Mouse (Mus musculus): Measurements from ENCODE around the gene Akap7. TPM values are rescaled to one million over a fixed set of nuclear protein-coding genes. Genes with fewer than 3 reads are reported as not detected.
A peak's percentile ranks its signal among the peaks of the same experiment; 100 is the strongest.

Akap7 gene
- polyA plus RNA-seq, 1 experiment from 2014 or later = 33.5 TPM

DNA sequence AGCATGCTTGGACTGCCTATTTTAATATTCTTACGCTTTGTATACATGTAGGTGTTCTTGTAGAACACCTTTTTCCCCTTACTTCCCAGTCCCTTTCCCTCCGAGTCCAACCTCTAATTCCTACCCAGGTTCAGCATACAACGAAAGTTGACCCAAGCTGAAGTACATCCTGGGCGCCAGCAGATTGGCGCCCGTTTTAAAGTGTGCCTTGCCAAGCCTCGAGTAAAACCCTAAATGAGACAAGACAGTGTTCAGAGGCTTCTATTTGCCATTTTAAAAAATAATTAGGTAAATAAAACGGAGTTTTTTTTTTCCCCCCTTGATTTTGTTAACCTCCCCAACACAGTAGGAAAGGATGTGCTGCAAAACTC is 11.4 kb downstream of the Akap7 start:
- no peaks in the 10 kb centered on the region for H3K9me3 ChIP-seq
- H3K4me1 ChIP-seq (replicated peaks) = peaks cover 14% of the 10 kb centered on the region
- H3K4me2 ChIP-seq = peak overlapping the region; percentile 64
- WGBS = 45% methylated on average over 8 of the region's 8 CpGs
- no peaks in the 10 kb centered on the region for H3K27me3 ChIP-seq
- H3K27ac ChIP-seq (replicated peaks) = peak overlapping the region; percentile 87
- peak overlapping the region; percentile 69 for H3K4me3 ChIP-seq
- no peaks in the 10 kb centered on the region for H3K36me3 ChIP-seq
- peak overlapping the region; percentile 86 for H3K9ac ChIP-seq
- ATAC-seq (ENCODE audit: low read depth) = peak; percentile 13; the same call in 1 of the 2 replicates

DNA sequence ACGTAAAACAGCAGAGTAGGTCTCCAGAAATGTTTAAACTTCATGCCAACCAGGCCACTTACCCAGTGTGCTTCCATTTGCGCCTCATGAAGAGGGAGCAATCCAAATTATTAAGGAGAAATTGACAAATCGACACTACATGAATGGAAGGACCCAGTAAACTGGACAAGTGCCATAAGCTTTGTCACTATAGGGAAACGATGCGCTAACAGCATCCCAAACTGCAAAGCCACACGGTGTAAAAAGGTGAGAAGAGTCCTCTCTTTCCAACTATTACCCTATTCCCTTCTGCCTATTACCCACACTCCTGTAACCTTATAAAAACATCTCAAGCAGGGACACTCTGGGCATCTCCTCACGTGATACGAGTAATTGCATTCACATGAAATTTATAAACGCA is 11.8 kb downstream of the Akap7 start:
- Histone ChIP-seq H3K27ac (replicated peaks) (no peak overlapping the region), H3K4me3 (no peak overlapping the region), H3K4me1 (replicated peaks) (peaks cover 14% of the 10 kb centered on the region), H3K9ac (no peak overlapping the region), H3K4me2 (0 out of 2 replicates have a peak overlapping the region, but pooled peaks have one; percentile 64), H3K27me3 (no peaks in the 10 kb centered on the region), H3K9me3 (no peaks in the 10 kb centered on the region), H3K36me3 (no peaks in the 10 kb centered on the region)
- 84% methylated on average over 9 of the region's 9 CpGs for WGBS
- ATAC-seq (ENCODE audit: low read depth) = no peak

DNA sequence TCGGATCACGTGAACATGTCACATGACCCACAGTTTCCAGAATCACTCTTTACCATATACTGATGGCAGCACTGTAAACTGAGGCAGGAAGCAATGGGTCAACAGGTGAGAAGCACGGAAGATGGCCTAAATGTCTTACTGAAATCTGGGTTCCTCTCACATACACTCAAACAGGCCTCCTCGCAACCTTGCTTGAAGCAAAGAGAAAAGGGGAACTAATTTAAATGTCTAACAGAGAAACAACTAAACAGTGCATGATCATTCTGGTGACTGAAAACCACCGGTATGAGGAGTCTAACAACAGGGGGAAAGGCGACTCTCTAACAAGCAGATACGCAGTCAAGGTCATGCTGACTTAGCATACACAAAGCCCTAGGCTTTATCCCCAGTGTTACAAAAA is 12.7 kb downstream of the Akap7 start:
- H3K27me3 ChIP-seq = no peaks in the 10 kb centered on the region
- no peak overlapping the region for H3K4me2 ChIP-seq
- no peaks in the 10 kb centered on the region for H3K9me3 ChIP-seq
- H3K9ac ChIP-seq = no peak overlapping the region
- H3K27ac ChIP-seq (replicated peaks) = no peak overlapping the region
- no peak for ATAC-seq (ENCODE audit: low read depth)
- H3K4me3 ChIP-seq = no peak overlapping the region
- H3K36me3 ChIP-seq = no peaks in the 10 kb centered on the region
- H3K4me1 ChIP-seq (replicated peaks) = peaks cover 14% of the 10 kb centered on the region
- WGBS = 72% methylated on average over 7 of the region's 7 CpGs

GRCm38 (mm10) chr10:25293796-25294195 is 13.9 kb downstream of the Akap7 start:
- no peak overlapping the region for H3K4me3 ChIP-seq
- no peak for ATAC-seq (ENCODE audit: low read depth)
- H3K9me3 ChIP-seq = no peaks in the 10 kb centered on the region
- H3K9ac ChIP-seq = no peak overlapping the region
- H3K36me3 ChIP-seq = no peaks in the 10 kb centered on the region
- WGBS = 95% methylated on average over 3 of the region's 3 CpGs
- H3K27me3 ChIP-seq = no peaks in the 10 kb centered on the region
- no peak overlapping the region for H3K4me2 ChIP-seq
- H3K27ac ChIP-seq (replicated peaks) = no peak overlapping the region
- H3K4me1 ChIP-seq (replicated peaks) = peaks cover 14% of the 10 kb centered on the region

DNA sequence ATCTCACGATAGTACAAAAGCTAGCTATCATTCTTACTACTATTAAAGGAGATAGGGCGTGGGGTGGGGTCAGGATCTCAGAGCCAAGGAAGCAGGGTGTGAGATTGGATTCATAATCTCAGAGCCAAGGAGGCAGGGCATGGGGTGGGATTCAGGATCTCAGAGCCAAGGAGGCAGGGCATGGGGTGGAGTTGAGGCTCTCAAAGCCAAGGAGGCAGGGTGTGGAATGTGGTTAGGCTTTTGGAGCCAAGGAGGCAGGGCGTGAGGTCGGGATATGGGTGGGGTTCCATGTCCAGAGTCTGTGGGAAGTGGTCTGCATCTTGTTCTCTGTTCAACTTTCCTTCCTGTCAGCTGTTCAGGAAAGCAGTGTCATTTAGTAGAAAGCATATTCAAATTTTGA is 16.6 kb downstream of the Akap7 start:
- no peak overlapping the region for H3K4me2 ChIP-seq
- H3K9ac ChIP-seq = no peak overlapping the region
- no peaks in the 10 kb centered on the region for H3K27me3 ChIP-seq
- no peaks in the 10 kb centered on the region for H3K9me3 ChIP-seq
- H3K27ac ChIP-seq (replicated peaks) = no peak overlapping the region
- no peak for ATAC-seq (ENCODE audit: low read depth)
- H3K4me3 ChIP-seq = no peak overlapping the region
- 0 out of 2 replicates have a peak, but pooled peaks cover 4% of the 10 kb centered on the region for H3K4me1 ChIP-seq (replicated peaks)
- H3K36me3 ChIP-seq = 0 out of 2 replicates have a peak, but pooled peaks cover 7% of the 10 kb centered on the region
- 85% methylated on average over 4 of the region's 4 CpGs for WGBS

DNA sequence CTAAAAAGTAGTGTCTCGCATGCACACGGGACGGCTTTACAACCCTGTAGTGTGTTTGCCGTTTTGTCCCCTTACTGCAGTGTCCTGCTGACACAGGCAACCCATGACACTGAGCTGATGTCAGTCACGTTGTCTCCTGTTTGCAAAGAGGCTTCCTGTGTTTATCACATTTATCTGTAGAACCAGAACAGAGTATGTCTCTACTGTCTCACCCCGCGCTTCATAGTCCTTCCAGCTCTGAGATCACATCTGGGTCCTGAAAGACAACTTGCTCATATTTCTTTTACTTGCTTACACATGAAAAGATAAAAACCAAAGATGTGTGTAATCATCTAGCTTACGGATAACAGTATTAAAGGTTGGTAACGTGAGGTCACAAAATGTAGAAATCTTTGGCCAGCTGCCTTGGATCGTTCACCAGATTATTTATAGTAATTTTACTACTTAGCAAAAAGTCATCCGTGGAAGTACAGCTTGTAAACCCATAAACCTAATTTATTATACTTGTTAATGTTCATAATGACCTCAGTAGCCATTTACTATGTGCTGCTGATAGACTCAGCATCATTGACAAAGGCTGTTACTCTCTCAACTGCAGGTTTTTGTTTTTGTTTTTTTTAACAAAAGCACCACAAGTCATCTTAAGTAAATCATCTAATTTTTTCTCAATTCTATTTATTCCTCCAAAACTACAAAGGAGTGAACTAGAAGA is 22.4 kb downstream of the Akap7 start:
- WGBS = 75% methylated on average over 11 of the region's 11 CpGs
- Histone ChIP-seq H3K27me3 (no peaks in the 10 kb centered on the region), H3K9ac (no peak overlapping the region), H3K4me2 (no peak overlapping the region), H3K4me3 (no peak overlapping the region), H3K36me3 (0 out of 2 replicates have a peak, but pooled peaks cover 7% of the 10 kb centered on the region), H3K4me1 (replicated peaks) (no peaks in the 10 kb centered on the region), H3K9me3 (no peaks in the 10 kb centered on the region), H3K27ac (replicated peaks) (no peak overlapping the region)
- ATAC-seq (ENCODE audit: low read depth) = no peak

GRCm38 (mm10) chr10:25284427-25285099 is 23.1 kb downstream of the Akap7 start:
- no peak for ATAC-seq (ENCODE audit: low read depth)
- Histone ChIP-seq H3K4me2 (no peak overlapping the region), H3K27me3 (no peaks in the 10 kb centered on the region), H3K36me3 (0 out of 2 replicates have a peak, but pooled peaks cover 7% of the 10 kb centered on the region), H3K4me1 (replicated peaks) (no peaks in the 10 kb centered on the region), H3K9ac (no peak overlapping the region), H3K27ac (replicated peaks) (no peak overlapping the region), H3K4me3 (no peak overlapping the region), H3K9me3 (no peaks in the 10 kb centered on the region)
- 86% methylated on average over 8 of the region's 8 CpGs for WGBS

GRCm38 (mm10) chr10:25283397-25283796 is 24.3 kb downstream of the Akap7 start:
- H3K4me2 ChIP-seq = no peak overlapping the region
- no peaks in the 10 kb centered on the region for H3K9me3 ChIP-seq
- no peak for ATAC-seq (ENCODE audit: low read depth)
- no peaks in the 10 kb centered on the region for H3K4me1 ChIP-seq (replicated peaks)
- no peaks in the 10 kb centered on the region for H3K27me3 ChIP-seq
- no peak overlapping the region for H3K27ac ChIP-seq (replicated peaks)
- WGBS = 75% methylated on average over 7 of the region's 7 CpGs
- no peak overlapping the region for H3K9ac ChIP-seq
- 0 out of 2 replicates have a peak, but pooled peaks cover 7% of the 10 kb centered on the region for H3K36me3 ChIP-seq
- no peak overlapping the region for H3K4me3 ChIP-seq

- Histone ChIP-seq H3K27ac (replicated peaks) (no peak overlapping the region), H3K4me3 (no peak overlapping the region)
Measured at GRCm38 (mm10) chr10:25280141-25280540, 27.5 kb downstream of the Akap7 start.

DNA sequence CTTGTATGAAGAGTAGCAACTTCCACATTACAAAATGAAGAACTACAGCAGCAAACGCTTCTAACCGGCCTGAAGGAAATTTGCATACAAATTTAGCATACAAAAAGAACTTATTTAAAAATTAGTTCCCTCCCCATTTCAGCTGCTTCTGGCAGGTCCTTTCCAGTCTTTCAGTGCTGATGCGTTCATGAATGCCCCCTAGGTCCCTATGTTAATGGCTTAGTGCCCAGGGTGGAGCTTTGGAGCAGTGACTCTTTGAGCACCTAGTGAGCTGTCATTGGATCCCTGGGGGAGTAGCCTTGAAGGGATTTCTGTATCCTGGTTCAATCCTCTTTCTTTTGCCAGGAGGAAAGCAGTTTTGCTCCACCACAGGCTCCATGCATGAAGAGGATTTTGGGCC is 28.3 kb downstream of the Akap7 start:
- Histone ChIP-seq H3K27ac (replicated peaks) (no peak overlapping the region), H3K4me1 (replicated peaks) (no peaks in the 10 kb centered on the region), H3K9me3 (no peaks in the 10 kb centered on the region), H3K4me3 (no peak overlapping the region), H3K36me3 (no peaks in the 10 kb centered on the region), H3K9ac (no peak overlapping the region), H3K4me2 (no peak overlapping the region), H3K27me3 (no peaks in the 10 kb centered on the region)
- ATAC-seq (ENCODE audit: low read depth) = no peak
- WGBS = 45% methylated on average over 3 of the region's 3 CpGs

More at GRCm38 (mm10) chr10:25280141-25280540, 27.5 kb downstream of the Akap7 start:
- 71% methylated on average over 5 of the region's 5 CpGs for WGBS
- no peaks in the 10 kb centered on the region for H3K36me3 ChIP-seq
- H3K4me2 ChIP-seq = no peak overlapping the region
- no peak overlapping the region for H3K9ac ChIP-seq
- no peak for ATAC-seq (ENCODE audit: low read depth)
- H3K27me3 ChIP-seq = no peaks in the 10 kb centered on the region
- no peaks in the 10 kb centered on the region for H3K9me3 ChIP-seq
- H3K4me1 ChIP-seq (replicated peaks) = no peaks in the 10 kb centered on the region

DNA sequence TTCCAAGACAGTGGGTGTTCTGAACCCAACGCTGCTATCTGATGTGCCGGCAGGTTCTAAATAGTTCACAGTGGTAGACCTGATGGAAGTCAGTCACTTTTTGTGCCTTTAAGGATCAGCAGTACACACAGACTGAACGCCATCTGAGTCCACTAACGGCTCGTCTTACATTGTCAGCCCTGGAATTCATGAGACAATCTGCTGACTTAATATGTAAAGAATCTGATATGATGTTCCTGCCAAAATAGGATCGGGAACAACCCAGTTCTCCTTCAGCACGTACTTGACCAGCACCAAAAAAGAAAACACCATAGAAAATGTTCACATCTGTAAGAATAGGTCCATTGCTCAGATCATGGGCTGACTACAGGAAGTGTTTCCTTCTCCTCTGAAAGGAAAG is 32.2 kb downstream of the Akap7 start:
- 86% methylated on average over 7 of the region's 7 CpGs for WGBS
- H3K4me2 ChIP-seq = no peak overlapping the region
- ATAC-seq (ENCODE audit: low read depth) = no peak
- H3K27me3 ChIP-seq = no peaks in the 10 kb centered on the region
- no peaks in the 10 kb centered on the region for H3K36me3 ChIP-seq
- H3K4me3 ChIP-seq = no peak overlapping the region
- H3K27ac ChIP-seq (replicated peaks) = no peak overlapping the region
- no peaks in the 10 kb centered on the region for H3K9me3 ChIP-seq
- H3K4me1 ChIP-seq (replicated peaks) = no peaks in the 10 kb centered on the region
- no peak overlapping the region for H3K9ac ChIP-seq

DNA sequence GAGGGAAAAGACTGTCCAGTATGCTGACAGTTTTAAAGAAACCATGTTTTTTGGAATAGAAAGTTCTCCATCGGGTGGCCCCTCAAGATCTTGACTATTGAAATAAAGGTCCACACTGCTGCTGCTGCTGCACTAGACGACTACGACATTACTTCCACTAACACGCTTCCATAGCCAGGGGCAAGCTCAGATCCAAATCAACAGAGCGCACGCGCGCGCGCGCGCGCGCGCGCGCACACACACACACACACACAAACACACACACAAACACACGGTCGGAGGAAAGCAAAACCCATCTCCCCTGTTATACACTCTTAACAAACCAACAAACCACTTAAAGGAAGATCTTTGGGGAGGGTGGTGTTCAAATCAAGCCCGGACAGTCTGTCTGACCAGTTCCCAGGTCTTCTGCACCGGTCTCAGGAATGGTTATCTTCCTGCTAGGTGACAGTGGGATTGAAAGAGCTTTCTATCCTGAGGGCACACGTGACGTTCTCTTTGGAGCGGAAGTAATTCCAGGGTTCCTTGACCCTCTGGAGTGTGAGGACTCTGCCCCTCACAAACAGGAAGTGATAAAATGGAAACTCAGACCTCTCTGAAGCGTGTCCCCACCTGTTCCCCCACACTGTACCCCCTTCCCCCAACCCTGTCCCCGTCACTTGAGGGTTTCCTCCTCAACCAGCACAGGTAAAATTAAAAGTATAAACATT is 32.9 kb downstream of the Akap7 start:
- WGBS = 90% methylated on average over 26 of the region's 26 CpGs
- Histone ChIP-seq H3K4me2 (no peak overlapping the region), H3K27ac (replicated peaks) (no peak overlapping the region), H3K4me3 (no peak overlapping the region), H3K27me3 (no peaks in the 10 kb centered on the region), H3K36me3 (no peaks in the 10 kb centered on the region), H3K9me3 (no peaks in the 10 kb centered on the region), H3K4me1 (replicated peaks) (no peaks in the 10 kb centered on the region), H3K9ac (no peak overlapping the region)
- no peak for ATAC-seq (ENCODE audit: low read depth)

Measured in neural tube, embryonic 13.5 days (tissue).